Mouse (Mus musculus) hindbrain, embryonic 10.5 days (tissue): Measurements from ENCODE around the gene Dhrs3. TPM values are rescaled to one million over a fixed set of nuclear protein-coding genes. Genes with fewer than 3 reads are reported as not detected.

Experiments used
- DNase-seq: peaks from one replicate; pipeline ENCODE4 v3.0.0-alpha.2; 2017; ENCODE audit warnings: low spot score
- H3K27ac ChIP-seq: fragments of 300-500 bp; sonication (generic); 2 replicates; pipeline ENCODE4 v1.5.1; 2016; ENCODE audit warnings: mild to moderate bottlenecking, moderate library complexity
- H3K27me3 ChIP-seq: fragments of 300-500 bp; sonication (generic); 2 replicates; pipeline ENCODE4 v1.6.1; 2016; ENCODE audit warnings: mild to moderate bottlenecking; ENCODE audit not compliant: poor library complexity, insufficient read depth, severe bottlenecking
- H3K36me3 ChIP-seq: fragments of 300-500 bp; sonication (generic); 2 replicates; pipeline ENCODE4 v1.6.1; 2016; ENCODE audit warnings: mild to moderate bottlenecking, moderate library complexity
- H3K4me1 ChIP-seq: fragments of 300-500 bp; sonication (generic); replicated peaks from 2 replicates; pipeline ENCODE4 v1.6.1; 2016; ENCODE audit warnings: mild to moderate bottlenecking
- H3K4me3 ChIP-seq: fragments of 300-500 bp; sonication (generic); 2 replicates; pipeline ENCODE4 v1.5.1; 2016; ENCODE audit warnings: mild to moderate bottlenecking, moderate library complexity
- H3K9me3 ChIP-seq: fragments of 300-500 bp; sonication (generic); 2 replicates; pipeline ENCODE4 v1.6.1; 2016; ENCODE audit warnings: mild to moderate bottlenecking, moderate library complexity
- WGBS: fragments of 180-500 bp; shearing (Covaris S2); methylation state at CpG from one replicate; pipeline ENCODE4 v1.1.7; 2016; 5-methylcytosine and 5-hydroxymethylcytosine counted together
- polyA plus RNA-seq: library from polyadenylated mRNA; unstranded; fragments of >200 nt; fragmentation: Nextera tagmentation; extraction: Ambion mirVana; gene quantifications from 2 replicates; pipeline ENCODE4 v1.2.1, GENCODE M21; 2016

Gene Dhrs3
- polyA plus RNA-seq, 1 experiment from 2014 or later: 11.8 TPM

- 77% methylated on average over 3 of the region's 3 CpGs for WGBS
- Histone ChIP-seq H3K27me3 (no peaks in the 10 kb centered on the region), H3K9me3 (no peaks in the 10 kb centered on the region), H3K4me3 (no peak overlapping the region), H3K27ac (no peak overlapping the region), H3K4me1 (no peaks in the 10 kb centered on the region), H3K36me3 (no peaks in the 10 kb centered on the region)
- no peak for DNase-seq
These were observed 11.3 kb downstream of the Dhrs3 start for GRCm38 (mm10) chr4:144903932-144904331.

- no peaks in the 10 kb centered on the region for H3K4me1 ChIP-seq
- WGBS: 80% methylated on average over 5 of the region's 5 CpGs
- no peaks in the 10 kb centered on the region for H3K36me3 ChIP-seq
- no peak overlapping the region for H3K4me3 ChIP-seq
- no peaks in the 10 kb centered on the region for H3K27me3 ChIP-seq
- DNase-seq: no peak
- no peak overlapping the region for H3K27ac ChIP-seq
- H3K9me3 ChIP-seq: no peaks in the 10 kb centered on the region
These were observed 12.5 kb downstream of the Dhrs3 start for GRCm38 (mm10) chr4:144905128-144905527.

GRCm38 (mm10) chr4:144906001-144906889, 13.6 kb downstream of the Dhrs3 start:
- H3K4me1 ChIP-seq: no peaks in the 10 kb centered on the region
- 81% methylated on average over 8 of the region's 8 CpGs for WGBS
- H3K36me3 ChIP-seq: no peaks in the 10 kb centered on the region
- H3K4me3 ChIP-seq: no peak overlapping the region
- no peaks in the 10 kb centered on the region for H3K9me3 ChIP-seq
- no peaks in the 10 kb centered on the region for H3K27me3 ChIP-seq
- no peak for DNase-seq
- 0 out of 2 replicates have a peak overlapping the region, but pooled peaks have one; percentile 9 for H3K27ac ChIP-seq

GRCm38 (mm10) chr4:144906978-144907703, 14.5 kb downstream of the Dhrs3 start:
- WGBS: 80% methylated on average over 4 of the region's 4 CpGs
- no peaks in the 10 kb centered on the region for H3K27me3 ChIP-seq
- DNase-seq: no peak

GRCm38 (mm10) chr4:144908825-144909224, 16.2 kb downstream of the Dhrs3 start:
- no peak overlapping the region for H3K27ac ChIP-seq
- no peak overlapping the region for H3K4me3 ChIP-seq
- H3K9me3 ChIP-seq: no peaks in the 10 kb centered on the region
- no peaks in the 10 kb centered on the region for H3K4me1 ChIP-seq
- DNase-seq: no peak
- H3K27me3 ChIP-seq: no peaks in the 10 kb centered on the region
- H3K36me3 ChIP-seq: no peaks in the 10 kb centered on the region

More at GRCm38 (mm10) chr4:144906978-144907703, 14.5 kb downstream of the Dhrs3 start:
- Histone ChIP-seq H3K36me3 (no peaks in the 10 kb centered on the region), H3K27ac (no peak overlapping the region), H3K4me1 (no peaks in the 10 kb centered on the region), H3K9me3 (no peaks in the 10 kb centered on the region), H3K4me3 (no peak overlapping the region)

GRCm38 (mm10) chr4:144910281-144910680, 17.7 kb downstream of the Dhrs3 start:
- Histone ChIP-seq H3K27me3 (no peaks in the 10 kb centered on the region), H3K4me3 (no peak overlapping the region), H3K27ac (no peak overlapping the region), H3K9me3 (no peaks in the 10 kb centered on the region), H3K4me1 (no peaks in the 10 kb centered on the region), H3K36me3 (no peaks in the 10 kb centered on the region)
- 77% methylated on average over 3 of the region's 3 CpGs for WGBS
- no peak for DNase-seq

GRCm38 (mm10) chr4:144913298-144914152, 20.9 kb downstream of the Dhrs3 start:
- H3K27ac ChIP-seq: no peak overlapping the region
- no peaks in the 10 kb centered on the region for H3K27me3 ChIP-seq
- H3K4me3 ChIP-seq: no peak overlapping the region
- no peaks in the 10 kb centered on the region for H3K4me1 ChIP-seq
- H3K36me3 ChIP-seq: no peaks in the 10 kb centered on the region
- no peak for DNase-seq
- 83% methylated on average over 6 of the region's 6 CpGs for WGBS
- no peaks in the 10 kb centered on the region for H3K9me3 ChIP-seq

- Histone ChIP-seq H3K27ac (no peak overlapping the region), H3K4me3 (no peak overlapping the region), H3K4me1 (no peaks in the 10 kb centered on the region), H3K27me3 (no peaks in the 10 kb centered on the region), H3K36me3 (no peaks in the 10 kb centered on the region), H3K9me3 (no peaks in the 10 kb centered on the region)
- WGBS: 88% methylated on average over 6 of the region's 6 CpGs
- no peak for DNase-seq
These were observed 23.9 kb downstream of the Dhrs3 start for GRCm38 (mm10) chr4:144916520-144916919.

GRCm38 (mm10) chr4:144917101-144917500, 24.5 kb downstream of the Dhrs3 start:
- Histone ChIP-seq H3K27me3 (no peaks in the 10 kb centered on the region), H3K9me3 (no peaks in the 10 kb centered on the region), H3K4me1 (no peaks in the 10 kb centered on the region), H3K36me3 (no peaks in the 10 kb centered on the region), H3K4me3 (no peak overlapping the region), H3K27ac (no peak overlapping the region)
- no peak for DNase-seq
- WGBS: 68% methylated on average over 4 of the region's 4 CpGs

- H3K9me3 ChIP-seq: no peaks in the 10 kb centered on the region
- H3K27ac ChIP-seq: no peak overlapping the region
- no peaks in the 10 kb centered on the region for H3K36me3 ChIP-seq
- H3K4me3 ChIP-seq: no peak overlapping the region
- WGBS: 90% methylated on average over 10 of the region's 10 CpGs
- H3K27me3 ChIP-seq: no peaks in the 10 kb centered on the region
- no peak for DNase-seq
- no peaks in the 10 kb centered on the region for H3K4me1 ChIP-seq
These were observed 25.9 kb downstream of the Dhrs3 start for GRCm38 (mm10) chr4:144918501-144918900.

- no peak overlapping the region for H3K4me3 ChIP-seq
- 88% methylated on average over 5 of the region's 5 CpGs for WGBS
- no peak for DNase-seq
- H3K9me3 ChIP-seq: no peaks in the 10 kb centered on the region
- no peaks in the 10 kb centered on the region for H3K36me3 ChIP-seq
- no peak overlapping the region for H3K27ac ChIP-seq
- no peaks in the 10 kb centered on the region for H3K27me3 ChIP-seq
- 0 out of 2 replicates have a peak, but pooled peaks cover 3% of the 10 kb centered on the region for H3K4me1 ChIP-seq
These were observed 36.2 kb downstream of the Dhrs3 start for GRCm38 (mm10) chr4:144928693-144929436.

- H3K27ac ChIP-seq: no peak overlapping the region
These were observed 37.2 kb downstream of the Dhrs3 start for GRCm38 (mm10) chr4:144929811-144930221.

More at GRCm38 (mm10) chr4:144929811-144930221, 37.2 kb downstream of the Dhrs3 start:
- no peak for DNase-seq
- Histone ChIP-seq H3K36me3 (no peaks in the 10 kb centered on the region), H3K4me3 (no peak overlapping the region), H3K27me3 (no peaks in the 10 kb centered on the region), H3K9me3 (no peaks in the 10 kb centered on the region), H3K4me1 (0 out of 2 replicates have a peak, but pooled peaks cover 3% of the 10 kb centered on the region)
- WGBS: 97% methylated on average over 1 of the region's 1 CpGs
